Mouse (Mus musculus): ENCODE results near the gene Tex21.
"Not testable (repeated sequence)": the region's sequence is repeated elsewhere in the genome, so short reads cannot be mapped to it uniquely, and the experiment has no call there.

Gene Tex21

DNA sequence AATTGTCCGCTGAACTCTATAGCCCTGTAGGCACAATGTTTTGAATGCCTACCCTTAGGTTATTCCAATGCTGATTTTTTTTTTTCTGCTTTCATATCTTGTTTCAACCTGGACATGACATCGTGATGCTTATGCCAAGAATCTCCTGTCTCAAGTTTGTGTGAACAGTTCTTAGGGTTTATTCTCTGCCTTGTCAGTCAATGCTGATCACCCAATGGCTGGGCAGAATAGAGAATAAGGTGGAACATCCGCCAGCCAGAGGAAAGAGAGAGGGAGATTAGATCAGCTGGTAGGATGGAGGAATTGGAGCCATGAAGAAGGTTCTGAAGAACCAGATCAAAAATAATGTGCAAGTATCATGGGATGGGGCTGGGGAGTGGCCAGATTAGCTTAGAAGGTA lies 14.1 kb upstream of the Tex21 start:
- DNase-seq (ENCODE audit: inconsistent ontology term): no peak

DNA sequence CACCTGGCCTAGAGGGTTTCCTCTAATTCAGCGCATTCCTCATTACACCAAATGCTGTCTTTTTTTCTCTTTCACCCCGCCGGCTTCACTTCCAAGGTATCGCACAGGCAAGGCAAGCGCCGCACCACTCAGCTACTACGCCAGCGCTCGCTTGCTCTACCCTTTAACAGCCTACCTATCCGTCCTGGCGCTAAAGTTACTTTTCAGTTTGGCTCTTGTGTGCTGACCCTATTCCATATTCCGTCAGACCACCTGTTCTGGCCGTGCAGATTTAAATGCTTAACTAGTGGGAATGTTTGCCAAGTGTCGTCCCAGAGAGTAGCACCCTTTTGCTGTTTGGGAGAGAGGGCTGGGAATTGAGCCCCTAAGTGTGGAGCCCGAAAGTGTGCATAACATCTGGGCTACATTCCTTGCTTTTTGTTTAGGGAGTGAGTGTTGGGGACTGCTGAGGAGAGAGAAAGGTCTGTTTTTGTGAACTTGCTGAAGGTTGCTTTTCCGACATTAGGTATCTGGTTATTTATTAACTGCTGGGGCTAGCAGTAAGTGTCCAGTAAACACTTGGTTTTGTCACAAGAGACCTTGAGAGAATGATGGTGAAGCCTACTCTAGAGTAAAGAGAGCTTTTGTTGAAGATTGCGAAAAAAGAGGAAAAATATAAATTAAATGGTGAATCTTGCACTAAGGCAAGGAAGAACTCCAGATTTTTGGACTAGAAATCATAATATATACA lies 9.7 kb upstream of the Tex21 start:
- DNase-seq (ENCODE audit: inconsistent ontology term): peak; percentile 3

DNA sequence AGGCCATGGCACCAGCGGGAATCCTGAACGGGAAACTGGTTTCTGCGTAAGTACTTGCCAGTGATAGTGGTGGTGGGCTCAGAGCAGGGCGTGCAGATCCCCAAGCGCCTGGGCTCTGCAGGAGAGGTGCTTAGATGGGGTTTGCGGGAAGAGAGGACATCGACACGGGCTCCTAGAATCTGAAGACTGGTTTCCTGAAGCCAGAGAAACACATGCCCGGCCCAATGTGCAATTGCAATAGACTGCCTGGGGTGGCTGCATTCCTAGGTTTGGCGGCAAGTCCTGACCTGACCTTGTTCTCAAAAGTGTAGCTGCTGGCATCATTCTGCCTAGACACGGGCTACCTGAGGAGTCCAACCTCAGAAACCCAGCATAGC lies 8.9 kb upstream of the Tex21 start:
- DNase-seq (ENCODE audit: inconsistent ontology term): no peak

DNA sequence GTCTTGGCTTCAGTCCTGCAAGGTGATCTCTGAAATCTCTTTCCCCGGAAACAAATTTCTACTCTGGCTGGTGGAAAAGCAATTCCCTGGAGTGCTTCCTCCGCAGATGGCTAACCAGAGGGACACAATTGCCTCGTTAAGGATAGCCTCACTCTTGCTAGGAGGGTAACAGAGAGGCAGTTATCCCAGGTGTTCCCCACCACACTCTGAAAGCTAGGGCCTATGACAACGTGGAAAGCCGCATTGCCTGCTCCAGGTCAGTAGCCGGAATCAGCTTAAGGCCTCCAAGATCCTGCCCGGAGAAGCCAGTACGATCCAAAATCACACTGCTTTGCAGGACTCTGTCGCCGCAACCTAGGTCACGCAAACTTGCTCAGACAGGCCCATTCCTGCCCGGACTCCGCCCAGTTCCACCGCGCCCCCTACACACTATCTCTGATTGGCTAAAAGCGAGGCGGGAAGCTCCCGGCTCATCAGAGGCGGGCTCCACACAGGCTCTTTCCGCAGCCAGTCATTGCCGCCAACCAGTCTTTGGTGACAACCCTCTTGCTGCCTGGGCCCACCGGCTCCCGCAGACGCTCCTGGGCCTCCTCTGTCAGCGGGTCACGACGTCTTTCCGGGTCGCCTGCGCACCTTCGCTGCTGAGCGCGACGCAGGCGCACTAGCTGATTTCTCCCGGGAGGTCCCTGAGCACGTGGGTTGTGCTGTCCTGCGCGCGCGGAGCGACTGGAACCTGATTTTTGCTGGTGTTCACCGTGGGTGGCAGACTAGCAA lies 8.4 kb upstream of the Tex21 start, which contains the start of gene Mthfd1:
Gene Mthfd1 (plus strand): TSS at position 574 of the 774 bp plus-strand sequence.
- peak; percentile 96 for DNase-seq (ENCODE audit: inconsistent ontology term)

DNA sequence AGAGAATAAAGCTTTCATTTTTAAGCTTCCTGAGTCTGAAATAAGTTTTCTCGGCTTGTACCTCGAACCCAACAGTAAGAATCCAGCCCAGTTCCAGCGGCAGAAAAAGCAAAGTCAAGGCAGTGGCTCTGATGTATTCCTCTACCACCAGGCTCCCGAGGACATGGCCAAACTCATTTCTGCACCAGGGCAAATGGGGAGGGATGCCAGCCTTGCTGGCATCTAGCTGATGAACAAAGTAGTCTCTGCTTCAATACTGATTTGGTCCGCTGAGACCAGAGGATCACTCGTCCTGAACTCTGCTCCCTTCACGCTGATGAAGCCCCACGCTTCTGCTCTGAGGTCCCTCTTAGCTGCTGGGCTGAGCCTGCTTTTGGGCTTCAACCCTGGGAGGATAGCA lies 7.4 kb upstream of the Tex21 start:
- DNase-seq (ENCODE audit: inconsistent ontology term): no peak

DNA sequence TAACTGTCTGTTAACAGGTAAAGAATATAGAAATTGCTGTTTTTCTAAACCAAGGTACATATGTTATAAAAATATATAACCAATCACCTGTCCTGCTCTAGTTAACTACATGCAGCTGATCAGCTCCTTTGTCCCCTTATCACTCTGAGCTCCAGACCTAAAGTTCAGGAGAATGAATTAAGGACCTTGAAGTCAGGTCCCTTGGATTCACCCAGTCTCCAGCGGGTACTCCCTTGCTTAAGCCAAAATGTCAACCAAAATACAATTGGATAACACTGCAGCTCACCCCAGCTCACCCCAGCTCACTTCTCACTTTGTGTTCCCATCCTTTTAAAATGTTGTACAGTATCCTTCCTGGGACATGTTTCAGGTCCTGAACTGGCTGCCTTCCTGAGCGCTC lies 7.0 kb upstream of the Tex21 start:
- DNase-seq (ENCODE audit: inconsistent ontology term): no peak

DNA sequence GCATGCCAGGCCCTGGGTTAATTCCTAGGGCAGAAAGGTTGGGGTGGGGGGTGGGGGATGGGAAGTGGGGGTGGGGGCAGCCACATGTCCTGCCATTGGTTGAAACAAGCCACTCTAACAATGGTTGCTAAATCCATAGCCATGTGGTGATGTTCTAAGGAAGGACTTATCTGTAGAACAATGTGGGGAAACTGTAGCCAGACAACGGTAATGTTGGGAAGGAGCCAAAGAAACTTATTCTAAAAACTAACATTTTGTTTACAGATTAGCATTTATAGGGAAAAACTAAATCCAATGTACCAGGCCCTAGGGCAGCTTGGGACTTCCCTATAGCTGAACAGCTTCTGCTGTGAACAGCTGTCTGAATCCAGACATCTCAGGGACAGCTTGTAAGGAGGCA lies 6.5 kb upstream of the Tex21 start:
- no peak for DNase-seq (ENCODE audit: inconsistent ontology term)

DNA sequence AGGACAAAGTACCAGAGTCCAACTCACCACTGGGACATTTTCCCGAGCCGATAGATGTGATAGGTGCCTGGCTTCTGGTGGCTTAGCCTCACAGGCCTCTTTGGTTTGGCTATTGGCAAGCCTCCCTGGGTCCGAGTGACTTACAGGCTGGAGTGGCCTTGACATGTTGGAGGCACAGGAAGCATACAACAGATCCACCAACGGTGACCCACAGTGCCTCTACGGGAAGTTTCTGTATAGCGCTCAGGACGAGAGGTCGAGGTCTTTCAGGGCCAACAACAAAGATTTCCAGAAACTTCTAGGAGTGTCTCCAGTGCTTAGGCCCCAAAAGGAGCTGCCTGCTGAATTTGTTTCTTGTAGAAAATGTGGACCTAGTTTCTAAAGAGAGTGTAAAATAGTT lies 1.6 kb downstream of the Tex21 start:
- no peak for DNase-seq (ENCODE audit: inconsistent ontology term)

DNA sequence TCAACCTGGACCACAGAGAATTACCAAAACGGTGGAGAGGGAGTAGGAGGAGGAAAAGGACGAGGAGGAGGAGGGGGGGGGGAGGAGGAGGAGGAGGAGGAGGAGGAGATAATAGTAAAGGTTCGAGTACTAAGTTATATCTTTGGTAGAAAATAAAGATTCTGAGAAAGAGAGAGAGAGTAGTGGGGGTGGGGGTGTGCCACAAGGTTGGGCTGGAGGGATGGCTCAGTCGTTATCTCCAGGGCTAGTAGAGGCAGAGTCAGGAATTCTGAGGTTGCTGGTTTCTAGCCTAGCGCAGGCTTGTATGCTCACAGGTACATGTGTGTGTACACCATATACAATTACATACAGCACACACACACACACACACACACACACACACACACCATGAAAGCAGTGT lies 4.7 kb downstream of the Tex21 start:
- DNase-seq (ENCODE audit: inconsistent ontology term): no peak

DNA sequence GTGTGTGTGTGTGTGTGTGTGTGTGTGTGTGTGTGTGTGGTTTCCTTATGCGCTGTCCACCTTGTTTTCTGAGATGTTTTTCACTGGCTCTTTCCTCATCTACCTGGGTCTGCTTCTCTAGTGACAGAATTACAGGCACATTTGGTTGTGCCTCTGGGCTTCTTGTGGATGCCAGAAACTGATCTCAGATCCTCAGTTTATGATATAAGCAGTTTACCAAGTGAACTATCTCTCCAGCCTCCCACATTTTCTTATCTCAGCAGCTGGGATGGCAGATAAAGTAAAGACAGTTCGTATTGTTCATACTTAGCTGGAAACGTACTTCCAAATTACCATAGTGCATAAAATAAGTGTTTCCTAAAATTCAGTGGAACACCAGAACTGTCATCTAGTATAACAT lies 5.5 kb downstream of the Tex21 start:
- DNase-seq (ENCODE audit: inconsistent ontology term): no peak

DNA sequence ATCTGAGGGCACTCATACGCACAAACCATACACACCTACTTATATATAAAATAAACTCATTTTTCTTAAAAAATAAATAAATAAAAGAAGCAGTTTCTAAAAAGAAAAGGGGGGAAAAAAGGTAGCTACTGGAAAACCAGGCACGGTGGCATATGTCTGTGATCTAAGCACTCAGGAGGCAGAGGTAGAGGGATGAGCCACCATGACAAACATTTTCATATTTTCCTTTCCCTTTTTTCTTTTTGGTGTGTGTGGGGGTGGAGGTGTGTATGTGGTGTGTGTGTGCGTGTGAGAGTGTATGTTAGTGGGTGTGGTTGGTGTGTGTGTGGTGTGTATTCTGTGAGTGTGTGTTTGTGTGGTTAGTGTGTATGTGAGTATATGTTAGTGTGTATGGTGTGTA lies 5.9 kb downstream of the Tex21 start:
- DNase-seq (ENCODE audit: inconsistent ontology term): no peak

DNA sequence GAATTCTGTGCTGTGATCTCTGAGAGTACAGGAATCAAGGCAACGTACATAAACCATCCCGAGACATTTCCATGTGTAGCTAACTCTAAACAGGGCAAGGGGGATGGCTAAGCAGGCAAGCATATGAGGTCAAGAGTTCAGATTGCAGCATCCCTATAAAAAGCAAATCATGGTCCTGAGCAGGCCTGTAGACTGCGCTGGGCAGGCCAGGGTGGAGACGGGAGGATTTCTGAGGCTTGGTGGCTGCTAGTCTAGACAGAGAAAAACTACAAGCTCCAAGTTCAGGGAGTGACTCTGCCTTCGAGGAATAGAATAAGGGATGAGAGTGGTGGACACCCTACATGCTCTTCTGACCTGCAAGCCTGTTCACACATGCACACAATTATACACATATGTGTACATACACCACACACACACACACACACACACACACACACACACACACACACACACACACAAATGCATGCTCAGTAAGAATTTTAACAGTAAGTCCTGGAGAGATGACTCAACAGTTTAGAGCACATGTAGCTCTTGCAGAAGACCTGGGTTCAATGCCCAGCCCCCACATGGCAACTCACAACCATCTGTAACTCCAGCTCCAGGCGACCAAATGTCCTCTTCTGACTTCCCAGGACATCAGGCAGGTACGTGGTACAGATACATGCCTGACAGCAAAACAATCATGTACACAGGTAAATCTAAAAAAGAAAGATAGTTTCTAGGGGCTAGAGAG lies 6.5 kb downstream of the Tex21 start:
- no peak for DNase-seq (ENCODE audit: inconsistent ontology term)

DNA sequence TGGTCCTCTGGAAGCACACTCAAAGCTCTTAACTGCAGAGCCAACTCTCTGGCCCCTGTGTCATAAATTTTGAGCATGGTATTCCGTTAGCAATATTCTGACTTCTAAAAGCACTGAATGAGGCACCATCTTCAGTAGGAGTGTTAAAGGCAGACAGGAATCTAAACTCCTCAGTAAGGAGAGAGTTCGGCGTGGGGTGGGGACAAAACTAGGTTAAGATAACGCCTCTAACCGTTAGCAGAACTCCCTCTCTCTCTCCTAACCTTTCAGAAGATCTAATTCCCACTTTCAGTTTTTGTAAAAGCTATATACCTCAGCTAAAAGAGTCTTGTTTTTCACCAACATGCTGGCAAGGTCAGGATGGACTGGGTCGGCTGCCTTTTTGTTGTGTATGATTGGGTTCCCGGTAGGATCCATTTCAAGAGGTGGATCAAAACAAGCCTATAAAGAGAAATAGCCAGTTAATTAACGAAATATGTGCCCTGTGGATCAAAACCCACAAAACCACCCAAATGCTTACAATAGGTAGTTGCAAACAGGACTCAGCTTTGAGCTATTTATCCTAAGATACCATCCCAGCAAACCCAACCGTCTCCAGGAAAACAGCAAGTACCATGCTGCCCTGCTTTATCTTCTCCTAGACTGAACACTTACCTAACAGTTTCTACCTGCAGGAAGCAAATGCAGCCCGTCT lies 7.3 kb downstream of the Tex21 start:
- DNase-seq (ENCODE audit: inconsistent ontology term): no peak

DNA sequence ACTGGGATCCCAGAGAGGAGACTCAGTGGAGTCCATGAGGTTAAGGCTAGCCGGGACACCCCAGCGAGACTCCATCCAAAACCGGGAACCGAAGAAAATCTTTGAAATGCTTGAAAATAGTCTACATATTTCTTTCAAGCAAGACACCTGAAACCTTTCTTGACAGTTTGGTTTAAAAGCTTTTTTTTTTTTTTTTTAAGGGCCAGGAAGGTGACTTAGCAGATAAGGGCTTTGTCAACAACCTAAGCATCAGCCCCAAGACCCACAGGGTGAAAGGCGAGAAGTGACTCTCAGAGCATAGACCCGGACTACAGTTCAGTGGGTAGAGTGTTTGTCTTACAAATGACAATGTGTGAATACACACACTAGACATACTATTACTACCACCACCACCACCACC lies 11.3 kb downstream of the Tex21 start:
- DNase-seq (ENCODE audit: inconsistent ontology term): no peak

DNA sequence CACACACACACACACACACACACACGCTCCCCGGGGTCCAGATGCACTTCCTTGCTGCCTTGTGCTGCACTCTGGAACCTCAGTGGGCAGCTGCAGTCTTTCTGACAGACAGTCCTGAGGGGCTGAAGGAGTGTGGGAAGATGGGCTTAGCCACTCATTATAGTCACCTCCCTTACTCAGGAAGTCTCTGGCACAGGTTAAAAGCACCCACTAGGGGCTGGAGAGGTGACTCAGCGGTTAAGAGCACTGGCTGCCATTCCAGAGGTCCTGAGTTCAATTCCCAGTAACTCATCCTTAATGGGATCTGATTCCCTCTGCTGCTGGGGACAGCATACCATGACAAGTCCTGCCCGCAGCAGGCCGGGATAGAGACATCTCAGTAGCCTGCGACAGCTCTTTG lies 15.9 kb downstream of the Tex21 start:
- no peak for DNase-seq (ENCODE audit: inconsistent ontology term)

DNA sequence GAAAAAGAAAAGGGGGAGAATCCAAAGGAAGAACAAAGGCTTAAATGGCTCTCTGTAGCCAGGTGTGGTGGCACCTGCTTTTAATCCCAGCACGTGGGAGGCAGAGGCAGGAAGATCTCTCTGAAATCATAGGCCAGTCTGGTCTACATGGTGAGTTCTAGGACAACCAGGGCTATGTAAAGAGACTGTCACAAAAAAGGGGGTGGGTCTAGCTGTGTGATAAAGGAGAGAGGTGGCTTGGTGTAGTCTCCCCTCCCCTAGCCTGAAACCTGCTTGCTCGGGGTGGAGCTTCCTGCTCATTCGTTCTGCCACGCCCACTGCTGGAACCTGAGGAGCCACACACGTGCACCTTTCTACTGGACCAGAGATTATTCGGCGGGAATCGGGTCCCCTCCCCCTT lies 24.4 kb downstream of the Tex21 start:
- not testable (repeated sequence) for DNase-seq (ENCODE audit: inconsistent ontology term)

DNA sequence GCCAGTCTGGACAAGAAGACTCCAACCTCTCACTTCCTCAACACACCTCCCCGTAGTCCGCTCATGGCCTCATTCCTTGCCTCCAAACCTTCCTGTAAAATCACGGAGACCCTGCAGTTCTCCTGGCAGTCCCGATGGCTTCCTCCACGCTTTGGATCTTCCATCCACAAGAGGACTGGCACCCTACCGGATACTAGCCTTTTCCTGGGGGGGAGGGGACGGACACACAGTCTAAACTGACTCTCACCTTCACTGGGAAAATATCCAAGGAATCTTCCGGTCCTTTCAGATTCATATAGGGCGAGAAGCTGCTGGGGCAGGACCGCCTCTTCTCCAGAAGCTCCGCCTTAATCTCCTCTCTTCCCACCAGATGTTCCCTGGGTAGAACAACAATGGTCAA lies 29.8 kb downstream of the Tex21 start:
- DNase-seq (ENCODE audit: inconsistent ontology term): no peak

DNA sequence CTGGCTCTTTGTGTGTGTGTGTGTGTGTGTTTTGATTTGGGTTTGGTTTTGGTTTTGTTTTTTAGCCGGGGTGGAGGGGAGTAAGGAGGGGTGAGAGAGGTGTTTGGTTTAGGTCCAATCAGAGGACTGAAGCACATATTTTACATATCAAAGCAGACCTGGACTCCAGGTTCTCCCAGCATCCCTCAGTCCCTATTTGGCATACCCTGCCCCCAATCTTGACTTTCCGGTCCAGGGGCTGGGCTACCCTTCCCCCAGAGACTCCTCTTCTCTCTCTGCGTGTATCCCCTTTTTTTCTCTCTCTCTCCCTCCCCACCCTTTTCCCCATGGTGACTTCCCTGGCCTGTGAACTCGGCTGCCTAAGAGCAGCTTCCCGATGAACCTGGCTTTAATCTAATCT lies 31.4 kb downstream of the Tex21 start:
- DNase-seq (ENCODE audit: inconsistent ontology term): no peak

DNA sequence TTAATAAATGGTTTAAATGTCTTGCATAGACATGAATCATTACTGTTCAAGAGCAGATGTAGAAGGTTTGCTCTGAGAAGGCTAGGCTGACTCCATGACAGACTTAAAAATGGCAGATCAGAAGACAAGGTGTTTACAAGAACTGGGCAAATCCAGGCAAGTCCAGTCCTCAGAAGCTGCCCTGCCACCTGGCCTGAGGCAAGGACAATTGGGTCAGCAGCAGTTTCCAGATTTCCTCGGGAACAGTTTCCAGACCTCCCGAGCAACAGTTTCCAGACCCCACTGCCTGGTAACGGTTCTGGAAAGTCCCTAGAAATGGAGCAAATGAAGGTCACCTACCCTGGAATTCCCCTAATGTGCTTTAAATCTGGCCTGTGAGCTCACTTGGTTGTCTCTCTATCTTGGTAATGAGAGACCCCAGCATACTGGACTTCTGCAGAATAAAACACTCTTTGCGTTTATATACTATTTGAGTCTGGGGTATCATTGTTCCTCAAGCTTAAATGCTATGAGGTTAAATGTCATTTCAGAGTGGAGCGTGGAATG lies 37.0 kb downstream of the Tex21 start:
- DNase-seq (ENCODE audit: inconsistent ontology term): no peak

DNA sequence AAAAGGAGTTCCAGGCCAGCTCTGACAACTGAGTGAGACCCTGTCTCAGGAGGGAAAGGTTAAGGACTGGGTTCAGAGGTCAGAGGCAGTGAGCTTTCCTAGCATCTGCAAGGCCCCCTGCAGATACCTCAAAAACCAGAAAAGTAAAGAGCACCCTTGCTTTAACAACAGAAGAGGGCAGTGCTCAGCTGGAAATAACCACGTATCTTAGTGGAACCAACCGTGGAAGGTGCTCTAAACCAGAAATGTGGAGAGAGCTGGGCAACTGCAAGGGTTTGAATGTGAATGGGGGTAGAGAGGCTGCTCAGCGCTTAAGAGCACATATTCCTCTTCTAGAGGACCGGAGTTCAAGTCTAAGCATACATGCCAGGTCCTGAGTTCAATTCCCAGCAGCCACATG lies 46.2 kb downstream of the Tex21 start:
- no peak for DNase-seq (ENCODE audit: inconsistent ontology term)

DNA sequence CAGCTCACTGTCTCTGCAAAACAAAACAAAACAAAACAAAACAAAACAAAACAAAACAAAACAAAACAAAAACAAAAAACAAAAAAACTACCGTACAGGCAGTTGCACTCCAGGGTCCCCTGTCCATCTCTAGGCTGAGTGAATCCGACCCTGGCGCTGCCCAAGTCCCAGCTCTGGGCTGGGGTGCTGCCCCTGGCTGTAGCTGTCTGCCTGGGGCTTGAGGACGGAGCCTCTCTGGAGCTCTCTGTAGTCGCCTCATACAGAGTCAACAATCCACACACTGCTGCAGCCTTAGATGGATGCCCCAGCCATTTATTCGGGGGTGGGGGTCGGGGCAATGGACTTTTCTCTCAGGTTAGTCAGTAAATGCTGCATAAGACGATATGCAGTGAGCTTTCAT lies 49.5 kb downstream of the Tex21 start:
- no peak for DNase-seq (ENCODE audit: inconsistent ontology term)

DNA sequence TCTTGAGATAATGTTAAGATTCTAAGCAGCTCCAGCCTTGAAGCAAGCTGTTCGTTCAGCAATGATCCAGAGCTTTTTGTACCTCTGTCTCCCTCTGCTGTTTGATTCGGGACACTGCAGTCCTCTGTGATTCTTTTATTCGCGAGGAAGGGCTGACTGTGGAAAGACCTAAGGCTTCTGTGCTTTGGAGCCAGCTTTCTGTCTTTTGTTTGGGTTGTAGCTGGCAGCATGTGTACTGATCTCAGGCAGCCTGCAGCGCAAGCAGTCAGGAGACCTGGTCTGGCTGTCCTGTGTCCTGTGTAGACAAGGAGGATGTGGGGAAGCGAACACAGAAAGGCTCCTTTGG lies 49.9 kb downstream of the Tex21 start:
- no peak for DNase-seq (ENCODE audit: inconsistent ontology term)

Data from Muller cell, postnatal 12 days (primary cell).